Mouse (Mus musculus) neural tube, embryonic 12.5 days (tissue): ENCODE measurements around the gene Usp40. TPM values are rescaled to one million over a fixed set of nuclear protein-coding genes. Genes with fewer than 3 reads are reported as not detected.

ENCODE experiments used
- ATAC-seq: fragments of 200-750 bp; cut with Nextera tagmentation; 2 replicates; pipeline ENCODE4 v1.8.0; 2017; ENCODE audit warnings: low read depth, mild to moderate bottlenecking, moderate TSS enrichment, moderate library complexity; ENCODE audit not compliant: low FRiP score
- H3K27ac ChIP-seq: fragments of 300-500 bp; sonication (generic); 2 replicates; pipeline ENCODE4 v1.5.1; 2016
- H3K27me3 ChIP-seq: fragments of 300-500 bp; sonication (generic); replicated peaks from 2 replicates; pipeline ENCODE4 v1.6.1; 2016; ENCODE audit warnings: mild to moderate bottlenecking
- H3K36me3 ChIP-seq: fragments of 300-500 bp; sonication (generic); 2 replicates; pipeline ENCODE4 v1.6.1; 2016; ENCODE audit warnings: mild to moderate bottlenecking
- H3K4me1 ChIP-seq: fragments of 300-500 bp; sonication (generic); 2 replicates; pipeline ENCODE4 v1.6.1; 2016
- H3K4me2 ChIP-seq: fragments of 300-500 bp; sonication (generic); replicated peaks from 2 replicates; pipeline ENCODE4 v1.6.1; 2016; ENCODE audit warnings: mild to moderate bottlenecking
- H3K4me3 ChIP-seq: fragments of 300-500 bp; sonication (generic); 2 replicates; pipeline ENCODE4 v1.5.1; 2016
- H3K9ac ChIP-seq: fragments of 300-500 bp; sonication (generic); 2 replicates; pipeline ENCODE4 v1.6.1; 2016; ENCODE audit warnings: mild to moderate bottlenecking
- H3K9me3 ChIP-seq: fragments of 300-500 bp; sonication (generic); 2 replicates; pipeline ENCODE4 v1.6.1; 2016; ENCODE audit warnings: mild to moderate bottlenecking
- WGBS: fragments of 180-500 bp; shearing (Covaris S2); methylation state at CpG from one replicate; pipeline ENCODE4 v1.1.7; 2016; 5-methylcytosine and 5-hydroxymethylcytosine counted together
- polyA plus RNA-seq: library from polyadenylated mRNA; unstranded; fragments of >200 nt; fragmentation: Nextera tagmentation; extraction: Ambion mirVana; gene quantifications from 2 replicates; pipeline ENCODE4 v1.2.1, GENCODE M21; 2016

Usp40 gene
- polyA plus RNA-seq, 1 experiment from 2014 or later, result 29.3 TPM

DNA sequence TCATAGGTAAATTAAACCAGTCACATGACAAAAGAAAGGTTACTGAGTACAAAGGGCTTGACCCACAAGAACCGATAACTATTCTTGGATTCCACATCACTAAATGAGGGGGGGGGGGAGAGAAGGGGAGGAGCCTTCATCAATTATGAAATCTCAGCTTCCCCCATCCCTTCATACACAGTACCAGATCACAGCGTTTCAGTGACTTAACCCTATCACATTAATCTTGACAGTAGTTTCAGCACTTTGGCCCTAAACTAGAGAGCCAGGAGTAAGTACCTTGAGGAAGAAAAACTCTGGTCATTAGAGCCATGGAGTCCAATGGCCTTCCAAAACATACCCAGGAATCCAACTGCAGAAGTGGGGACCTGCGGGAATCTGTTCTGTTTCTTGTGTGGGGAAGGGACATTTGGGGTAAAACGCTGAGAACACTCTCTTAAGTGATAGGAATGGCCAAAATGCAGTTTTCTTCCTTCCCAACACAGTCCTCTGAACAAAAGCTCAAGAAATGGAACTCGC is 600 bp downstream of the Usp40 start:
- no peaks in the 10 kb centered on the region for H3K27me3 ChIP-seq
- H3K9ac ChIP-seq, result peak overlapping the region; percentile 89
- WGBS, result 5% methylated on average over 5 of the region's 5 CpGs
- peak overlapping the region; percentile 67 for H3K4me3 ChIP-seq
- H3K4me2 ChIP-seq, result peak overlapping the region; percentile 56
- H3K4me1 ChIP-seq, result 0 out of 2 replicates have a peak, but pooled peaks cover 8% of the 10 kb centered on the region
- ATAC-seq, result peak; percentile 57
- 0 out of 2 replicates have a peak, but pooled peaks cover 4% of the 10 kb centered on the region for H3K36me3 ChIP-seq
- peak overlapping the region; percentile 75 for H3K27ac ChIP-seq
- no peaks in the 10 kb centered on the region for H3K9me3 ChIP-seq

DNA sequence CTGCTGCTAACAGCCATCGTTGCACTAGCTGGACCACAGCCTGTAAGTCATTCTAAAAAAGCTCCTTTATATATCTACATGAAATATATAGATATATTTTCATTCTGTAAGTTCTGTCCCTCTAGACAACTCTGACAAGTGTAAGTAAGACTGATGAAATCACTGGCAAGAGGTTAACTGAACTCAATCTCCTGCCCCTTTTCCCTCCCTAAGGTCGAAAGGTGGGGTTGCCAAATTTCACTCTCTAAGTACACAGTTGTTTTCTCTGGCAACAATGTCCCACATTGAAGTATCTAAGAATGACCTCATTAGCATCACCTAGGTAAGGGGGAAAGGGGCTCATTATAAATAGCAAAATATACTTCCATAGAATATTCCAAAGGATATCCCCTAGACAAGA is 15.6 kb downstream of the Usp40 start:
- no peak for ATAC-seq
- Histone ChIP-seq H3K27ac (no peak overlapping the region), H3K9ac (no peak overlapping the region), H3K4me1 (no peaks in the 10 kb centered on the region), H3K4me2 (no peak overlapping the region), H3K27me3 (no peaks in the 10 kb centered on the region), H3K9me3 (no peaks in the 10 kb centered on the region), H3K36me3 (peaks cover 71% of the 10 kb centered on the region), H3K4me3 (no peak overlapping the region)
- WGBS, result 98% methylated on average over 2 of the region's 2 CpGs

DNA sequence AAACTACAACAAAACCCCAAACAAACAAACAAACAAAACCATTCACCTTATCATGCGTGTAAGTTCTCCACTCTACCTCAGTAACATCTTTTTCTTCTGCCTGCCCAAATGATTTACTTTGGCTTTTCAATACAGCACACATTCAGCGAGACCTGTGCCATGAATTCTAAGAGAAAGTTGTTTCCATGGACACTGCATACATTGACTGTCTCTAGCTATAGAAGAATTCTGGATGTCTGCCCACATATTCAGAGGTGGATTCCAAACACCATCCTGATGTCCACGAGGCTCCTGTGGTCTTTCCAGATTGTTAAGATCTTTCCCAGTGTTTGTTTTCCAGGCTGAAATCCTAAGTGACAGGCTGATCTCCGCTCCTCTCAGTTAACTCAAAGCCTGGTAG is 26.1 kb downstream of the Usp40 start:
- Histone ChIP-seq H3K27me3 (no peaks in the 10 kb centered on the region), H3K4me2 (no peak overlapping the region), H3K36me3 (peaks cover 70% of the 10 kb centered on the region), H3K27ac (no peak overlapping the region), H3K9me3 (no peaks in the 10 kb centered on the region), H3K4me3 (no peak overlapping the region), H3K4me1 (no peaks in the 10 kb centered on the region), H3K9ac (no peak overlapping the region)
- whole genome bisulfite sequencing, result 67% methylated on average over 4 of the region's 4 CpGs
- no peak for ATAC-seq

DNA sequence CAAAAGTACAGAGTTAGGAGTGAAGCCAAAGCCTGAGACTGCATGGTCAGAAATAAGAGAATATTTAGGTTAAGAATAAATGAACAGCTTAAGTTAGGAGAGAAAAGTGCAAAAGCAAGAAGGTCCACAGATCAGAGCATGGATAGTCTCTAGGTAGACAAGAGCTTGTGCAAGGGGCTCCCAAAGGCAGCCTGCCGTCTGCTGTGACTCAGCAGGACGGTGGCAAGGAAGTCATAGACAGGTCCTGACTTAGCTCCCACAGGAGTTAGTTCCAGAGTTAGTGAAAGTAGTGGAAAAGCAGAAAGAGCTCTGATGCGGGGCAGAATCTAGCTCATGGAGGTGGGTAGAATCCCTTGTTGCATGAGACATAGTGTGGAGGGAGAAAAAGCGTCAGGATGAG is 38.0 kb downstream of the Usp40 start:
- H3K4me3 ChIP-seq, result no peak overlapping the region
- ATAC-seq, result no peak
- H3K36me3 ChIP-seq, result peaks cover 49% of the 10 kb centered on the region
- H3K27ac ChIP-seq, result no peak overlapping the region
- 91% methylated on average over 4 of the region's 4 CpGs for WGBS
- no peaks in the 10 kb centered on the region for H3K4me1 ChIP-seq
- no peak overlapping the region for H3K4me2 ChIP-seq
- H3K9ac ChIP-seq, result no peak overlapping the region
- no peaks in the 10 kb centered on the region for H3K9me3 ChIP-seq
- H3K27me3 ChIP-seq, result no peaks in the 10 kb centered on the region

DNA sequence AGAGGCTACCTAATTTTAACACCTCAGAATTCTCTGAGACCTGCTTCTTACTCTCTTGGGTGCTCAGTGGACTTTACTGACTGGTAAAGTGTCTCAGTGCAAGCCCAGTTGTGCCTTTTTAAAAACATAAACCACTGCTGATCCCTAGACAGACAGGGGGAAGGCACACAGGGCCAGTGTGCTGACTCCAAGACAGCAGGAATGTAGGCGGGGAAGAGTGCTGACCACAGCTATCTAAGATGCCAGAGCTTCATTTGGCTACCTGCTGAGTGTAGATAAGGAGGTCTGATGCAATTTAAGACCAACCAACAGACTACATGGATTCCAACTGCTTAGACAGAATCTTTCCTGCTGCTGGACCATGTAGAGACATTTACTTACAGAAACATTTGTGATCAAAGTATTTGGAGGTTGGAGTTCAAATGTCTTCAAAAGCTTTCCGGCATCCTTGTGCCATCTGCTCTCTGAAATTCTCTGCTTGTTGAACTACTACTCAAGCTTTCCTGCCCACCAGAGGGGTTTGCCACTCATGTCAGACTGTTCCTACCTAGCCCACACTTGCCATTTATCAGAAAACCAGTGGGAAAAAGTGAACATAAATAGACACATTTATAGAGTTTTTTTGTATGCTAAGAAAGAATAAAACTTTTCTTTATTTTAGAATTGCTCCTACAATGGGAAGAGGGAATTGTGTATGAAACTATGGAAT is 46.7 kb downstream of the Usp40 start:
- 86% methylated on average over 2 of the region's 2 CpGs for WGBS
- no peak for ATAC-seq
- Histone ChIP-seq H3K4me3 (no peak overlapping the region), H3K9me3 (no peaks in the 10 kb centered on the region), H3K36me3 (peaks cover 48% of the 10 kb centered on the region), H3K27ac (no peak overlapping the region), H3K9ac (no peak overlapping the region), H3K4me2 (no peak overlapping the region), H3K4me1 (no peaks in the 10 kb centered on the region), H3K27me3 (no peaks in the 10 kb centered on the region)

DNA sequence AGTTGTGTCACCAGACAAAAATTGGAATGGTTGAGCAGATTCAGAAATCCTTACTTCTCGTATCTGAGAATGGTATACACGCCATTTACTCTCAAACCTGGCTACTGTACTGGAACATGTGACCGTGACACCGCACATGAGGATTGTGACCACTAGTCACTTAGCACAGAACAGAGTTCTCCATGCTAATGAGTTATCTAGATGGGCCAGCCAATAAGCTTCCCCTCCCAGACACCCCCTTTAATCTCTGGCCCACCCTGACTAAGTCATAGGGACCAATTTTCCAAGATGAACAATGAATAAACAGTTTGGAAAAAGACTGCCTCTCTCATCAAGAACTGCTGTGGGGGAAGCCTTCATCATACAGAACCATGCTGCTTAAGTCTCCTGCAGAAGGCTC is 47.6 kb downstream of the Usp40 start:
- Histone ChIP-seq H3K27me3 (no peaks in the 10 kb centered on the region), H3K9ac (no peak overlapping the region), H3K9me3 (no peaks in the 10 kb centered on the region), H3K4me1 (no peaks in the 10 kb centered on the region), H3K36me3 (peaks cover 52% of the 10 kb centered on the region), H3K4me2 (no peak overlapping the region), H3K27ac (no peak overlapping the region), H3K4me3 (no peak overlapping the region)
- no peak for ATAC-seq
- 94% methylated on average over 4 of the region's 4 CpGs for WGBS

DNA sequence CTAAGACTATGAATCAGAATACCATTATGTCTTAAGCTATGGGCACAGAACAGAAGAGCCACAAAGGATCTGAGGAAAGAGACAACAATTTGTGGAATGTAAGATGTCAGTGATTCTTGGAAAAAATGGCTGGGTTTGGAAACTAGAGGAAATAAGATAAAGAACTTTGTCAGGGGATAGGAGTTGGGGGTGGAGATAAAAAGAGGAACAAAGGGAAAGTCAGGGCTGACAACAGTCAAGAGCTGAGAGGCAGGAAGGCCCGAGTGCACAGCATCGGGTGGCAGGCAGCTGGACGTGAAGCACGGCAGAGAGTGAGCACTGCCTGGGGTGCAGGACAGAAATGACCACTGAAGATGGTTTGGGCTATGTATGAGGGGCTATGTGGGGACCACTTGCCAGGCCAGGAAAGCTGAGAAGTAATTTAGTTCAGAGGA is 48.3 kb downstream of the Usp40 start:
- ATAC-seq, result no peak
- Histone ChIP-seq H3K27ac (no peak overlapping the region), H3K36me3 (peaks cover 58% of the 10 kb centered on the region), H3K9ac (no peak overlapping the region), H3K4me2 (no peak overlapping the region), H3K9me3 (no peaks in the 10 kb centered on the region), H3K4me1 (no peaks in the 10 kb centered on the region), H3K27me3 (no peaks in the 10 kb centered on the region), H3K4me3 (no peak overlapping the region)
- 48% methylated on average over 4 of the region's 4 CpGs for WGBS

DNA sequence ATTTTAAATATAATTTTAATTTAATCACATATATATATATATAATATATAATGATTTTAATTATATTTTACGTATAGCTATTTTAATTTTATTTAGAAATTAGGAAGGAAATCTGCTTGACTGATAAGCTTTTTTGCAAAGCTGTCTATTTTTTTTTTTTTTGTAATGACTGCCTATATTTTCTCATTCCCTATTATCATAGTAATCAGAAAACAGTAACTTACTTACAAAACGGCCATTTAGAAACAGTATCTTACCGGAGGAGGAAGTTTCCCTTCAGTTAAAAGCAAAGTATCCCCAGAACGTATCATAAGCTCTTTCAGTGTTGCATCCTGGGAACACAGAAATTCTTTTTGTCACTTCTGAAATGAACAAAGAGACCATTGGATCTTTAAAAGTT is 48.8 kb downstream of the Usp40 start:
- no peak for ATAC-seq
- Histone ChIP-seq H3K36me3 (peaks cover 58% of the 10 kb centered on the region), H3K4me2 (no peak overlapping the region), H3K27me3 (no peaks in the 10 kb centered on the region), H3K4me1 (no peaks in the 10 kb centered on the region), H3K27ac (no peak overlapping the region), H3K9me3 (no peaks in the 10 kb centered on the region), H3K4me3 (no peak overlapping the region), H3K9ac (no peak overlapping the region)
- WGBS, result 79% methylated on average over 4 of the region's 4 CpGs

DNA sequence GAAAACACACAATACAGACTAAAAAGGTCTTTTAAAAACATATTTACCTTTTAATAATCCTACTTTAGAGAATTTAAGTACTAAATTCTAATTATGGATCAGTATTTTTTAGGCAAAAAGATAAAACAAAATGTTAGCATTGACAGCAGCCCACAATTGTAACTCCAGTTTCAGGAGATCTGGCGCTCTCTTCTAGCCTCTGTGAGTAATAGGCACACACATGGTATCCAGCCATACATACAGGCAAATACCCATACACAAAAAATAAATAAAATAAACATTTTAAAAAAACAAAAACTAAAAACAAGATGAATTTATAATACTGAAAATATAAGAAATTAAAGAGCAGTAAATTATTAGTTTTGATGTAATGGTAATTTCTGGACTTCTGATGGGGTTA is 49.4 kb downstream of the Usp40 start:
- no peak overlapping the region for H3K4me3 ChIP-seq

DNA sequence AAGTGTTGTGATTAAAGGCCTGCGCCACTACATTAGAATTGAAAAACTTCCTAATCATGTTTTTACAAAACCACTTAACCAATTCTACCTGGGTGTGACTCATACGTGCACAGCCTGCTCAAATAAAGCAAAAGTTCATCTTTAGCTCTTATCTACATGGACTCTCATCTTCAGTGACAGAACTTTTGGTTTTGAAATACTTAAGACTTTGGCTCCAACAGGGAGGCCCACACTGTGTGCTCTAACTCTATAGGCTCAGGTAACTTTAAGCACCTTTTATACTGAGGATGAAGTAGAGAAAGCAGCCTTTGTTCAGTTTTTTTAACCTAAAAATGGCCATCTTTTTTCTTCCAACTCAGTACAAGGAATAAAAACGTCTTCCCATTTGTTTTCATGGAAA is 55.3 kb downstream of the Usp40 start:
- WGBS, result 86% methylated on average over 3 of the region's 3 CpGs
- ATAC-seq, result no peak
- Histone ChIP-seq H3K27me3 (no peaks in the 10 kb centered on the region), H3K4me1 (no peaks in the 10 kb centered on the region), H3K4me3 (no peak overlapping the region), H3K36me3 (peaks cover 82% of the 10 kb centered on the region), H3K4me2 (no peak overlapping the region), H3K27ac (no peak overlapping the region), H3K9ac (no peak overlapping the region), H3K9me3 (no peaks in the 10 kb centered on the region)

More for the DNA sequence above, 49.4 kb downstream of the Usp40 start:
- Histone ChIP-seq H3K4me1 (no peaks in the 10 kb centered on the region), H3K36me3 (peaks cover 56% of the 10 kb centered on the region), H3K27ac (no peak overlapping the region), H3K9me3 (no peaks in the 10 kb centered on the region), H3K27me3 (no peaks in the 10 kb centered on the region), H3K4me2 (no peak overlapping the region), H3K9ac (no peak overlapping the region)
- 94% methylated on average over 1 of the region's 1 CpGs for WGBS
- no peak for ATAC-seq

DNA sequence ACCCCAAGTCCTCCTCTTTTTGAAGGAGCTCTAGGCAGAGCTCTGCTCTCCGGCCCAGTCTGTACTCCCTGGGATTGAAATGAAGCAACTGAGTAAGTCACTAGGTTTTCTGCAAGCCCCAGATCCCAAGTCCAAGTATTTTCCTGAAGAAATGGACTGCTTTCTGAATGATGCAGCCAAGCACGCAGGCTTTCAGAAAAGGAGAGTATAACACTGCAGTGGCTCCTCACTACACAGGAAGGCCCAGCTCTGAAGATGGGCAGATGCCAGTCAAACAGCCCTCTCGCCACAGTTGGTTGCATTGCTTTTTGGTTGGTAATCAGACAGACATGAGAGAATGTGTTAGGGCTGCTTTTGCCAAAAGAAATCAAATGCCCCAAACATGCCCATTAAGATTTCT is 56.7 kb downstream of the Usp40 start:
- H3K36me3 ChIP-seq, result peaks cover 84% of the 10 kb centered on the region
- 92% methylated on average over 3 of the region's 3 CpGs for WGBS
- no peak overlapping the region for H3K4me3 ChIP-seq
- H3K9ac ChIP-seq, result no peak overlapping the region
- no peak overlapping the region for H3K4me2 ChIP-seq
- no peaks in the 10 kb centered on the region for H3K27me3 ChIP-seq
- H3K27ac ChIP-seq, result no peak overlapping the region
- H3K4me1 ChIP-seq, result no peaks in the 10 kb centered on the region
- no peaks in the 10 kb centered on the region for H3K9me3 ChIP-seq
- no peak for ATAC-seq

DNA sequence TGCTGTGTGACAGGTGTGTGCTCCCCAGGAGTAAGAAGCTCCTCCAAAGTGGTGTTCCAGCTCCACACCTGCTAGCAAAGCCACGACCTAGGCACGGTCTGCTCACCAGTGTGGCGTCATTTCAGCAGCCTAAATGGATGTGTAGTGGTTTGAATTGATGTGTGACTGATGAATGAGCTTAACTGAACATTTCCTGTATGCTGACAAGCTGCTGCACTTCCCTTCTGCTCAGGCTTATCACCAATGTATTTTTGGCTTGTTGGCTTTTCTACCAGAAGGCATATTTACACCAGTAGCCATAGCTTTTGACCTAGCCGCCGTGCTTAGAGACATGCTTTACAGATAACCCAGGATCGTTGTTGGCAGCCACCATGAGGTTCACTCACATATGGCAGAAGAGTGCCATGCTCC is 60.7 kb downstream of the Usp40 start:
- no peaks in the 10 kb centered on the region for H3K27me3 ChIP-seq
- 94% methylated on average over 6 of the region's 6 CpGs for WGBS
- H3K9ac ChIP-seq, result no peak overlapping the region
- no peak overlapping the region for H3K4me3 ChIP-seq
- ATAC-seq, result no peak
- peaks cover 89% of the 10 kb centered on the region for H3K36me3 ChIP-seq
- H3K4me1 ChIP-seq, result no peaks in the 10 kb centered on the region
- no peak overlapping the region for H3K4me2 ChIP-seq
- H3K9me3 ChIP-seq, result no peaks in the 10 kb centered on the region
- H3K27ac ChIP-seq, result no peak overlapping the region

DNA sequence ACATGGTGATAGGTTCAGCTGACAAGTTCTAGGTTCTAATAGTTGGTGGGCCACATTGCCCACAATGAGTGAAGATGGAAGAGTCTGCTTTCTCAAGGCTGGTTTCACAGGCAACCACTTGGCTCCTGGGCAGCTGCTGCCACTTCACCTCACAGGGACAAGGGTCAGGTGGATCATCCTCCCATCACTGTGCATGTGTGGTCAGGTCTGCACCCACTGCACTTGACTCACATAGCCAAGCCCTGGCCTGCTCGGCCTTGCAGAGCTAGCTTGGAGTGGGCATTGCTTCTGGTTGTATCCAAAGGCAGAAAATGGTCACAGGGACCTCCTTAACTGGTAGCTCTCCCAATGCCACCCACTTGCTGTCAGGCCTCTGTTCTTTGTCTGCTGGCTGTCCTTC is 66.6 kb downstream of the Usp40 start:
- Histone ChIP-seq H3K9me3 (no peaks in the 10 kb centered on the region), H3K4me3 (no peak overlapping the region), H3K9ac (no peak overlapping the region), H3K36me3 (peaks cover 97% of the 10 kb centered on the region), H3K27ac (no peak overlapping the region), H3K27me3 (no peaks in the 10 kb centered on the region), H3K4me1 (no peaks in the 10 kb centered on the region), H3K4me2 (no peak overlapping the region)
- 94% methylated on average over 1 of the region's 1 CpGs for WGBS
- ATAC-seq, result no peak
